Mouse (Mus musculus): ENCODE results near the gene Cachd1. TPM values are rescaled to one million over a fixed set of nuclear protein-coding genes. Genes with fewer than 3 reads are reported as not detected.

Gene Cachd1
- polyA plus RNA-seq, 1 experiment from 2014 or later = 4.2 TPM

GRCm38 (mm10) chr4:100926608-100927007 lies 150.1 kb downstream of the Cachd1 start:
- H3K27me3 ChIP-seq (ENCODE audit: insufficient read depth, low read length) = no peaks in the 10 kb centered on the region
- H3K4me1 ChIP-seq (ENCODE audit: insufficient read depth) = no peaks in the 10 kb centered on the region
- no peaks in the 10 kb centered on the region for H3K36me3 ChIP-seq (replicated peaks; ENCODE audit: insufficient read depth, low read length)
- H3K4me2 ChIP-seq (ENCODE audit: low read depth, low read length) = no peak overlapping the region
- TF ChIP-seq EP300 (IDR thresholded peaks at IDR 0.05; ENCODE audit: low read depth) = no peak
- no peak for TF ChIP-seq CTCF (IDR thresholded peaks at IDR 0.05; ENCODE audit: low read depth)
- ATAC-seq (no peak), DNase-seq (no peak)
- no peak overlapping the region for H3K27ac ChIP-seq (ENCODE audit: low read depth)
- H3K9me3 ChIP-seq (ENCODE audit: low read length) = no peaks in the 10 kb centered on the region
- H3K9ac ChIP-seq (replicated peaks) = no peak overlapping the region
- H3K4me3 ChIP-seq (ENCODE audit: low read depth, low read length) = no peak overlapping the region
- 63% methylated on average over 3 of the region's 3 CpGs for WGBS (ENCODE audit: insufficient replicate concordance)

- Histone ChIP-seq H3K36me3 (replicated peaks; ENCODE audit: insufficient read depth, low read length) (no peaks in the 10 kb centered on the region), H3K27ac (ENCODE audit: low read depth) (no peak overlapping the region), H3K9me3 (ENCODE audit: low read length) (no peaks in the 10 kb centered on the region), H3K4me2 (ENCODE audit: low read depth, low read length) (no peak overlapping the region), H3K9ac (replicated peaks) (no peak overlapping the region), H3K4me1 (ENCODE audit: insufficient read depth) (no peaks in the 10 kb centered on the region), H3K27me3 (ENCODE audit: insufficient read depth, low read length) (no peaks in the 10 kb centered on the region), H3K4me3 (ENCODE audit: low read depth, low read length) (no peak overlapping the region)
- DNase-seq = no peak
- WGBS (ENCODE audit: insufficient replicate concordance) = 71% methylated on average over 2 of the region's 2 CpGs
- TF ChIP-seq EP300 (IDR thresholded peaks at IDR 0.05; ENCODE audit: low read depth) = no peak
- TF ChIP-seq CTCF (IDR thresholded peaks at IDR 0.05; ENCODE audit: low read depth) = no peak
- ATAC-seq = no peak
Observed at GRCm38 (mm10) chr4:100927059-100927458, 150.6 kb downstream of the Cachd1 start.

GRCm38 (mm10) chr4:100943689-100944088 lies 167.2 kb downstream of the Cachd1 start:
- 71% methylated on average over 7 of the region's 7 CpGs for WGBS (ENCODE audit: insufficient replicate concordance)

GRCm38 (mm10) chr4:100944276-100944675 lies 167.8 kb downstream of the Cachd1 start:
- Histone ChIP-seq H3K36me3 (replicated peaks; ENCODE audit: insufficient read depth, low read length) (no peaks in the 10 kb centered on the region), H3K27me3 (ENCODE audit: insufficient read depth, low read length) (no peaks in the 10 kb centered on the region), H3K9me3 (ENCODE audit: low read length) (no peaks in the 10 kb centered on the region), H3K27ac (ENCODE audit: low read depth) (no peak overlapping the region), H3K9ac (replicated peaks) (no peak overlapping the region), H3K4me1 (ENCODE audit: insufficient read depth) (no peaks in the 10 kb centered on the region), H3K4me2 (ENCODE audit: low read depth, low read length) (no peak overlapping the region), H3K4me3 (ENCODE audit: low read depth, low read length) (no peak overlapping the region)
- ATAC-seq (no peak), DNase-seq (no peak)
- 59% methylated on average over 3 of the region's 3 CpGs for WGBS (ENCODE audit: insufficient replicate concordance)
- TF ChIP-seq EP300 (IDR thresholded peaks at IDR 0.05; ENCODE audit: low read depth) (no peak), CTCF (IDR thresholded peaks at IDR 0.05; ENCODE audit: low read depth) (no peak)

More at GRCm38 (mm10) chr4:100943689-100944088, 167.2 kb downstream of the Cachd1 start:
- Histone ChIP-seq H3K9me3 (ENCODE audit: low read length) (no peaks in the 10 kb centered on the region), H3K4me1 (ENCODE audit: insufficient read depth) (no peaks in the 10 kb centered on the region), H3K27ac (ENCODE audit: low read depth) (no peak overlapping the region), H3K9ac (replicated peaks) (no peak overlapping the region), H3K4me2 (ENCODE audit: low read depth, low read length) (no peak overlapping the region), H3K36me3 (replicated peaks; ENCODE audit: insufficient read depth, low read length) (no peaks in the 10 kb centered on the region), H3K27me3 (ENCODE audit: insufficient read depth, low read length) (no peaks in the 10 kb centered on the region), H3K4me3 (ENCODE audit: low read depth, low read length) (no peak overlapping the region)
- ATAC-seq (no peak), DNase-seq (no peak)
- no peak for TF ChIP-seq EP300 (IDR thresholded peaks at IDR 0.05; ENCODE audit: low read depth)
- no peak for TF ChIP-seq CTCF (IDR thresholded peaks at IDR 0.05; ENCODE audit: low read depth)

- no peak overlapping the region for H3K4me3 ChIP-seq (ENCODE audit: low read depth, low read length)
- H3K27ac ChIP-seq (ENCODE audit: low read depth) = no peak overlapping the region
- no peak for DNase-seq
- 51% methylated on average over 13 of the region's 13 CpGs for WGBS (ENCODE audit: insufficient replicate concordance)
- no peaks in the 10 kb centered on the region for H3K4me1 ChIP-seq (ENCODE audit: insufficient read depth)
- no peaks in the 10 kb centered on the region for H3K9me3 ChIP-seq (ENCODE audit: low read length)
- H3K4me2 ChIP-seq (ENCODE audit: low read depth, low read length) = no peak overlapping the region
- TF ChIP-seq EP300 (IDR thresholded peaks at IDR 0.05; ENCODE audit: low read depth) (no peak), CTCF (IDR thresholded peaks at IDR 0.05; ENCODE audit: low read depth) (no peak)
- no peak overlapping the region for H3K9ac ChIP-seq (replicated peaks)
- no peaks in the 10 kb centered on the region for H3K27me3 ChIP-seq (ENCODE audit: insufficient read depth, low read length)
- no peak for ATAC-seq
- no peaks in the 10 kb centered on the region for H3K36me3 ChIP-seq (replicated peaks; ENCODE audit: insufficient read depth, low read length)
Observed at GRCm38 (mm10) chr4:100945171-100945899, 168.9 kb downstream of the Cachd1 start.

- Histone ChIP-seq H3K4me2 (ENCODE audit: low read depth, low read length) (no peak overlapping the region), H3K9ac (replicated peaks) (no peak overlapping the region), H3K9me3 (ENCODE audit: low read length) (no peaks in the 10 kb centered on the region), H3K36me3 (replicated peaks; ENCODE audit: insufficient read depth, low read length) (no peaks in the 10 kb centered on the region), H3K4me3 (ENCODE audit: low read depth, low read length) (no peak overlapping the region), H3K27me3 (ENCODE audit: insufficient read depth, low read length) (no peaks in the 10 kb centered on the region), H3K27ac (ENCODE audit: low read depth) (no peak overlapping the region), H3K4me1 (ENCODE audit: insufficient read depth) (no peaks in the 10 kb centered on the region)
- ATAC-seq (no peak), DNase-seq (no peak)
- TF ChIP-seq EP300 (IDR thresholded peaks at IDR 0.05; ENCODE audit: low read depth) (no peak), CTCF (IDR thresholded peaks at IDR 0.05; ENCODE audit: low read depth) (no peak)
- WGBS (ENCODE audit: insufficient replicate concordance) = 58% methylated on average over 17 of the region's 17 CpGs
Observed at GRCm38 (mm10) chr4:100948494-100949425, 172.3 kb downstream of the Cachd1 start.

All from liver, postnatal 0 days (tissue).